Mouse (Mus musculus) embryonic facial prominence, embryonic 14.5 days (tissue): ENCODE measurements at regions not wholly inside any gene's neighbourhood (a gene's known extent, or its start where the extent isn't known, plus 50 kb on each side); places are given as distances from the start of the nearest gene placed in this dataset.

Experiments
- ATAC-seq: fragments of 200-750 bp; cut with Nextera tagmentation; 2 replicates; pipeline ENCODE4 v1.8.0; 2017; ENCODE audit warnings: low read depth, moderate number of reproducible peaks, moderate TSS enrichment
- DNase-seq: peaks from one replicate; pipeline ENCODE4 v3.0.0-alpha.2; 2015; ENCODE audit warnings: low spot score
- H3K27ac ChIP-seq: fragments of 300-500 bp; sonication (generic); replicated peaks from 2 replicates; pipeline ENCODE4 v1.5.1; 2014; ENCODE audit warnings: low read depth, mild to moderate bottlenecking, low read length, moderate library complexity
- H3K27me3 ChIP-seq: fragments of 300-500 bp; sonication (generic); replicated peaks from 2 replicates; pipeline ENCODE4 v1.6.1; 2014; ENCODE audit warnings: low read length; ENCODE audit not compliant: control insufficient read depth, insufficient read depth
- H3K36me3 ChIP-seq: fragments of 300-500 bp; sonication (generic); 2 replicates; pipeline ENCODE4 v1.6.1; 2014; ENCODE audit warnings: low read length, mixed read lengths; ENCODE audit not compliant: control insufficient read depth, insufficient read depth
- H3K4me1 ChIP-seq: fragments of 300-500 bp; sonication (generic); 2 replicates; pipeline ENCODE4 v1.6.1; 2014; ENCODE audit warnings: antibody characterized with exemption, low read length; ENCODE audit not compliant: control insufficient read depth, insufficient read depth
- H3K4me2 ChIP-seq: fragments of 300-500 bp; sonication (generic); 2 replicates; pipeline ENCODE4 v1.6.1; 2014; ENCODE audit warnings: low read depth, mild to moderate bottlenecking, low read length, moderate library complexity, mixed read lengths
- H3K4me3 ChIP-seq: fragments of 300-500 bp; sonication (generic); 2 replicates; pipeline ENCODE4 v1.5.1; 2014; ENCODE audit warnings: low read depth, mild to moderate bottlenecking, low read length
- H3K9ac ChIP-seq: fragments of 300-500 bp; sonication (generic); 2 replicates; pipeline ENCODE4 v1.6.1; 2014; ENCODE audit warnings: low read depth, mild to moderate bottlenecking, low read length, moderate library complexity, mixed read lengths
- H3K9me3 ChIP-seq: fragments of 300-500 bp; sonication (generic); 2 replicates; pipeline ENCODE4 v1.6.1; 2016; ENCODE audit warnings: low read length; ENCODE audit not compliant: control insufficient read depth
- WGBS: fragments of 180-500 bp; shearing (Covaris S2); extraction: QIAGEN DNeasy Blood & Tissue Kit; methylation state at CpG from one replicate; pipeline ENCODE4 v1.1.7; 2014; 5-methylcytosine and 5-hydroxymethylcytosine counted together

DNA sequence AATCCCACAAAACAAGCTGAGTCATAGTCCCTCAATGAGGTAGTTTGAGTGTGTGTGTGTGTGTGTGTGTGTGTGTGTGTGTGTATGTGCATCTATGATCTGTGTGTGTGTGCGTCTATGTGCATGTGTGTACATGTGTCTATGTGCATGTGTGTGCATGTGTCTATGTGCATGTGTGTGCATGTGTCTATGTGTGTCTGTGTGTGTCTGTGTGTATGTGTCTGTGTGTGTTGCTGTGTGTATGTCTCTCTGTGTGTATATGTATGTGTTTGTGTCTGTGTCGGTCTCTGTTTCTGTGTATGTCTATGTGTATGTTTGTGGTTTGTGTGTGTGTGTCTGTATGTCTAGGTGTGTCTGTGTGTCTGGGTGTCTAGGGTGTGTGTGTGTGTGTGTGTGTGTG lies 309.1 kb upstream of the Brinp3 start:
- Histone ChIP-seq H3K4me3 (no peak overlapping the region), H3K9ac (no peak overlapping the region), H3K36me3 (no peaks in the 10 kb centered on the region), H3K4me1 (no peaks in the 10 kb centered on the region), H3K4me2 (no peak overlapping the region), H3K9me3 (no peaks in the 10 kb centered on the region), H3K27ac (no peak overlapping the region), H3K27me3 (no peaks in the 10 kb centered on the region)
- WGBS: 97% methylated on average over 2 of the region's 2 CpGs
- DNase-seq (no peak), ATAC-seq (no peak)

DNA sequence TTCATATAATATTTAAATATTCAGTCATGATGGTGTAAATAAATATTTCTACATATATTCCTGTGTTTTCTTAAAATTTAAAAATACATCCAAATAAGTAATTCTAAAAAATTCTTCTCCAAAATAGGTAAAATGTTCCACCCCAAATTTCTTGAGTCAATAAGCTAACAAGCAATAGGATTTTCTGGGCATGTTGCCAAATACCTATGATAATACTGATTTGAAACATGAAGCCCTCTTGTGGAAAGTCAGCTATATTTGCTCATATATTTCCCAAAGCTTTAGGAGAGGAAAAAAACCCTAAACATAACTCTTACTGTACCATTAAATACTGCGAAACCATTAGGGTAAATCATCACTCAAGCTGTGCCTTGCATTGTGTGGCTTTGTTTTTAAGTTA lies 282.9 kb upstream of the Brinp3 start:
- Histone ChIP-seq H3K36me3 (no peaks in the 10 kb centered on the region), H3K4me1 (no peaks in the 10 kb centered on the region), H3K9me3 (no peaks in the 10 kb centered on the region), H3K27me3 (no peaks in the 10 kb centered on the region), H3K9ac (no peak overlapping the region), H3K27ac (no peak overlapping the region), H3K4me3 (no peak overlapping the region), H3K4me2 (no peak overlapping the region)
- WGBS: 40% methylated on average over 1 of the region's 1 CpGs
- DNase-seq (peak; percentile 93), ATAC-seq (no peak)

- no peaks in the 10 kb centered on the region for H3K9me3 ChIP-seq
- DNase-seq: no peak
- H3K27ac ChIP-seq: no peak overlapping the region
- no peak for ATAC-seq
- H3K4me1 ChIP-seq: no peaks in the 10 kb centered on the region
- H3K4me2 ChIP-seq: no peak overlapping the region
- H3K9ac ChIP-seq: no peak overlapping the region
- H3K4me3 ChIP-seq: no peak overlapping the region
- H3K36me3 ChIP-seq: no peaks in the 10 kb centered on the region
- no peaks in the 10 kb centered on the region for H3K27me3 ChIP-seq
- 86% methylated on average over 7 of the region's 7 CpGs for WGBS
These were observed 262.8 kb upstream of the Brinp3 start for GRCm38 (mm10) chr1:146231487-146232466.

- Histone ChIP-seq H3K4me3 (no peak overlapping the region), H3K36me3 (no peaks in the 10 kb centered on the region), H3K27ac (no peak overlapping the region), H3K9ac (no peak overlapping the region), H3K9me3 (no peaks in the 10 kb centered on the region), H3K4me2 (no peak overlapping the region), H3K4me1 (no peaks in the 10 kb centered on the region), H3K27me3 (no peaks in the 10 kb centered on the region)
- DNase-seq (no peak), ATAC-seq (no peak)
These were observed 234.2 kb upstream of the Brinp3 start for GRCm38 (mm10) chr1:146260400-146260799.

GRCm38 (mm10) chr1:146299031-146299430 lies 195.5 kb upstream of the Brinp3 start:
- Histone ChIP-seq H3K36me3 (no peaks in the 10 kb centered on the region), H3K9ac (no peak overlapping the region), H3K27ac (no peak overlapping the region), H3K4me3 (no peak overlapping the region), H3K9me3 (no peaks in the 10 kb centered on the region), H3K4me2 (no peak overlapping the region), H3K4me1 (no peaks in the 10 kb centered on the region), H3K27me3 (no peaks in the 10 kb centered on the region)
- DNase-seq (no peak), ATAC-seq (no peak)
- 73% methylated on average over 4 of the region's 4 CpGs for WGBS

DNA sequence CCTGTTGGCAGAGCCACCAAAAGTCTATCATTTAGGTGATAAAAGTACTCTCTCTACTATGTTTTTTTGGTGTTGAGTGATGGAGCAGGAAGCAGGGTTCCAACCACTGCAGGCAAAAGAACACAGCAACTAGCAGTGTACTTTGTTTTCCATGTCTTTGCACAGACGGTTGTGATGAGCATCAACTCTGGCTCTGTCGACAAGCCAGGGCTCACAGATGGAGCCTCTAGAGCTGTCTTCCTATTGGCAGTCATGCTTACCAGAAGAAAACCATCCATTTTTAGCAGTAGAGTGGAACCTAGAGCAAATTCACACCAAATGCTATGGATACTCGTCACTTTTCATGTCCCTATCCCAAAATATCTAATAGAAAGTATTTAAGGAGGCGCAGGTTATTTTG lies 182.0 kb upstream of the Brinp3 start:
- Histone ChIP-seq H3K4me1 (no peaks in the 10 kb centered on the region), H3K36me3 (no peaks in the 10 kb centered on the region), H3K4me3 (no peak overlapping the region), H3K4me2 (no peak overlapping the region), H3K9me3 (no peaks in the 10 kb centered on the region), H3K27me3 (no peaks in the 10 kb centered on the region), H3K9ac (no peak overlapping the region), H3K27ac (no peak overlapping the region)
- no peak for ATAC-seq
- no peak for DNase-seq
- 85% methylated on average over 4 of the region's 4 CpGs for WGBS

DNA sequence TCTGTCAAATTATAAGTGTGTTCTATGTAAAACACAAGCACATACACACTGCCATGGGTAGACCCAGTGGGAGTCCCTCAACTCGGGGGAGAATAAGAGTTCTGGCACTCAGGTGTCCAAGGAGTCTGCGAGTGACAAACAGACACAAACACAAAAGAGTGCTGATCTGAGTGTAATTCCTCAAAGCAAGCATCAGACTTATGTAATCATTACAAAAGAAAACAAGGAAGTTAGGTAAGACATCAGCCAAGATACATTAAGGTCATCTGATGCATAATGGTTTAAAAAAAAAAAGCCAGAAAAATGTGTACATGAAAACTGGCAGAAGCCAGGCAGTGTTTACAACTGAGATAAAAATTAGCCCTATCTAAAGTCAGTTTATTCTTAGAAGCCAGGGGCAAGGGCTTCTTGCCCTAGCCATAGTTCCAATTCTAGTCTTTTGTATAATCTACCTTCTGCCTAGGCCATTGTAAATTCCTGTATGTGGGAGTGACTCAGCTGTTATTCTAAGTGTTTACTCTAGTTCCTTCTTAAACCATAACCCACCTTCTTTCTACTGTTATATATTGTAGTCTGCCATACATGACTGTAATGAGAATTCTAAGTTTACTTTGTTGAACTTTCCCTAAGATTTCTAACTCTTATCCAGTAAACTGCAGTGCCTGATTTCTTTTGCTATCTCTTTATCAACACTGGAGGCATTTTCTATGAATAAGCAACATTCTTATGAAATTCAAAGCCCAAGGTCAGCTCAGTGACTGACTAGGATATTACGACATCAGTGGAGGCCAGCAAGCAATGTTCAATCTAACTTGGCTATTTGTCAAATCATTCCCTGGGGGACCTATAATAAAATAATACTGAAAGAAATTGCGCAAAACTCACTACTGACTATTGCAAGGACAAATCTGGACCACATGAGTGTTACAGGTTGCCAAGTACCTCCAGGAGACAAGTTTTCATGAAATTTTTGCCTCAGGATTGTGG lies 178.1 kb upstream of the Brinp3 start:
- Histone ChIP-seq H3K27ac (no peak overlapping the region), H3K36me3 (no peaks in the 10 kb centered on the region), H3K9ac (no peak overlapping the region), H3K4me2 (no peak overlapping the region), H3K27me3 (no peaks in the 10 kb centered on the region), H3K9me3 (no peaks in the 10 kb centered on the region), H3K4me1 (no peaks in the 10 kb centered on the region), H3K4me3 (no peak overlapping the region)
- peak; percentile 3 for DNase-seq
- no peak for ATAC-seq
- 79% methylated on average over 4 of the region's 4 CpGs for WGBS

GRCm38 (mm10) chr1:146322026-146322425 lies 172.5 kb upstream of the Brinp3 start:
- Histone ChIP-seq H3K9ac (no peak overlapping the region), H3K4me2 (no peak overlapping the region), H3K27ac (no peak overlapping the region), H3K36me3 (no peaks in the 10 kb centered on the region), H3K4me1 (no peaks in the 10 kb centered on the region), H3K27me3 (no peaks in the 10 kb centered on the region), H3K9me3 (no peaks in the 10 kb centered on the region), H3K4me3 (no peak overlapping the region)
- DNase-seq (no peak), ATAC-seq (no peak)
- 73% methylated on average over 1 of the region's 1 CpGs for WGBS
